32 mouse cellular contexts compared by ENCODE assay signal in genomic region chr9:121568451-121568850, GRCm38 (mm10).
DNase-seq lines count a peak whose midpoint lies in the region; ATAC-seq and TF ChIP-seq lines count a peak whose summit lies in the region.
"Had no signal": no experiment of that assay in that cellular context is flagged by ENCODE, and none has a peak within 500 bp of the region (broad histone marks: within the 10 kb centered on the region; RNA-seq: fewer than 3 reads in every experiment).

No protein-coding gene starts in this region.

- H3K4me2 ChIP-seq in limb, embryonic 14.5 days (replicated peaks; ENCODE audit: low read depth, low read length, severe bottlenecking), result no peak overlapping the region
- no peak overlapping the region for H3K4me2 ChIP-seq in intestine, embryonic 16.5 days (ENCODE audit: low read depth, low read length)
- H3K4me2 ChIP-seq: embryonic facial prominence, embryonic 13.5 days; forebrain, embryonic 13.5 days; heart, embryonic 12.5 days; heart, embryonic 15.5 days; hindbrain, embryonic 13.5 days had no signal

- H3K4me1 ChIP-seq in limb, embryonic 14.5 days (ENCODE audit: control insufficient read depth, insufficient read depth, low read length), result no peaks in the 10 kb centered on the region
- no peaks in the 10 kb centered on the region for H3K4me1 ChIP-seq in limb, embryonic 10.5 days
- no peaks in the 10 kb centered on the region for H3K4me1 ChIP-seq in intestine, embryonic 16.5 days (ENCODE audit: control insufficient read depth, insufficient read depth, low read length)
- H3K4me1 ChIP-seq: embryonic facial prominence, embryonic 10.5 days; embryonic facial prominence, embryonic 13.5 days; forebrain, embryonic 13.5 days; heart, embryonic 12.5 days; heart, embryonic 15.5 days; hindbrain, embryonic 13.5 days had no signal

- TF ChIP-seq POLR2A in limb, embryonic 14.5 days (IDR thresholded peaks at IDR 0.05; ENCODE audit: borderline replicate concordance, extremely low read depth, insufficient read depth, insufficient read length), result no peak

- no peaks in the 10 kb centered on the region for H3K27me3 ChIP-seq in limb, embryonic 14.5 days (ENCODE audit: control insufficient read depth, insufficient read depth, low read length)
- no peaks in the 10 kb centered on the region for H3K27me3 ChIP-seq in limb, embryonic 10.5 days (ENCODE audit: low read depth, poor library complexity, severe bottlenecking)
- no peaks in the 10 kb centered on the region for H3K27me3 ChIP-seq in C2C12 (ENCODE audit: control insufficient read depth, insufficient read depth, insufficient read length)
- H3K27me3 ChIP-seq in intestine, embryonic 16.5 days (replicated peaks; ENCODE audit: control insufficient read depth, insufficient read depth, low read length), result no peaks in the 10 kb centered on the region
- H3K27me3 ChIP-seq: embryonic facial prominence, embryonic 13.5 days; forebrain, embryonic 13.5 days; heart, embryonic 12.5 days; heart, embryonic 15.5 days; hindbrain, embryonic 13.5 days had no signal

- no peak for TF ChIP-seq CTCF in C2C12 (IDR thresholded peaks at IDR 0.05; ENCODE audit: control insufficient read depth, insufficient read depth, insufficient read length)
- TF ChIP-seq CTCF in left cerebral cortex, adult 2 months (IDR thresholded peaks at IDR 0.05), result no peak

- ATAC-seq in limb, embryonic 14.5 days (ENCODE audit: low FRiP score, low read depth), result no peak
- ATAC-seq in intestine, embryonic 16.5 days, result peak; percentile 49
- ATAC-seq in granulocyte monocyte progenitor cell, adult 5-6 weeks (replicated peaks; ENCODE audit: poor library complexity, severe bottlenecking), result no peak
- no peak for ATAC-seq in megakaryocyte progenitor cell, adult 5-6 weeks (replicated peaks; ENCODE audit: poor library complexity)
- ATAC-seq: activated CD4-positive, CD25-positive, alpha-beta regulatory T cell, adult 4 months; CD4-positive, CD25-positive, alpha-beta regulatory T cell, adult 4 months; forebrain, embryonic 13.5 days; forebrain, embryonic 16.5 days; hindbrain, embryonic 16.5 days had no signal

- H3K9me3 ChIP-seq in limb, embryonic 14.5 days (ENCODE audit: control insufficient read depth, low read length), result no peaks in the 10 kb centered on the region
- H3K9me3 ChIP-seq in limb, embryonic 10.5 days (replicated peaks), result no peaks in the 10 kb centered on the region
- peaks cover 3% of the 10 kb centered on the region; the same call in 1 of the 2 replicates for H3K9me3 ChIP-seq in intestine, embryonic 16.5 days (ENCODE audit: control insufficient read depth, low read length)
- H3K9me3 ChIP-seq: embryonic facial prominence, embryonic 10.5 days; forebrain, embryonic 10.5 days; forebrain, embryonic 13.5 days; heart, embryonic 12.5 days; heart, embryonic 15.5 days; hindbrain, embryonic 10.5 days; hindbrain, embryonic 13.5 days had no signal

- DNase-seq in limb, embryonic 14.5 days (ENCODE audit: low spot score), result peak; percentile 12
- no peak for DNase-seq in limb, embryonic 10.5 days (ENCODE audit: low spot score)
- peak; percentile 60 for DNase-seq in adipocyte (ENCODE audit: low spot score)
- DNase-seq in left cerebral cortex, adult 2 months (ENCODE audit: extremely low spot score in 1 of 2, low spot score in 2 of 2), result no peak
- DNase-seq: adrenal gland, adult 2 months; adrenal gland, postnatal 14 days; cerebellum, adult 11 months; cerebellum, adult 2 months; cerebellum, adult 9-11 months; cerebellum, postnatal 36 days; embryo, embryonic 11 days; gastrocnemius, postnatal 14 days; heart, postnatal 10 days; heart, postnatal 36 days; kidney, adult 11 months had no signal

- H3K36me3 ChIP-seq in limb, embryonic 14.5 days (ENCODE audit: control insufficient read depth, insufficient read depth, low read length), result no peaks in the 10 kb centered on the region
- H3K36me3 ChIP-seq in limb, embryonic 10.5 days, result no peaks in the 10 kb centered on the region
- no peaks in the 10 kb centered on the region for H3K36me3 ChIP-seq in C2C12 (ENCODE audit: control insufficient read depth, insufficient read depth)
- no peaks in the 10 kb centered on the region for H3K36me3 ChIP-seq in intestine, embryonic 16.5 days (ENCODE audit: control insufficient read depth, insufficient read depth, low read length)
- H3K36me3 ChIP-seq: embryonic facial prominence, embryonic 10.5 days; embryonic facial prominence, embryonic 13.5 days; forebrain, embryonic 10.5 days; heart, embryonic 12.5 days; heart, embryonic 15.5 days; hindbrain, embryonic 10.5 days; hindbrain, embryonic 13.5 days had no signal

- intact Hi-C loops in left cerebral cortex, adult 2 months (cut with DNase I), result no loop called here

- H3K79me3 ChIP-seq in C2C12 (ENCODE audit: low read depth), result no peaks in the 10 kb centered on the region

- H3K4me3 ChIP-seq in limb, embryonic 14.5 days (replicated peaks; ENCODE audit: low read length), result no peak overlapping the region
- H3K4me3 ChIP-seq in limb, embryonic 10.5 days, result no peak overlapping the region
- H3K4me3 ChIP-seq in C2C12 (ENCODE audit: insufficient read depth, poor library complexity, severe bottlenecking), result no peak overlapping the region
- H3K4me3 ChIP-seq in intestine, embryonic 16.5 days (ENCODE audit: low read length), result no peak overlapping the region
- no peak overlapping the region for H3K4me3 ChIP-seq in left cerebral cortex, adult 2 months
- H3K4me3 ChIP-seq: embryonic facial prominence, embryonic 10.5 days; embryonic facial prominence, embryonic 13.5 days; erythroblast, embryonic 14.5 days; forebrain, embryonic 10.5 days; forebrain, embryonic 13.5 days; heart, embryonic 12.5 days; heart, embryonic 15.5 days; hindbrain, embryonic 10.5 days; hindbrain, embryonic 13.5 days had no signal

- H3K79me2 ChIP-seq in C2C12 (ENCODE audit: control insufficient read depth, insufficient read depth), result no peaks in the 10 kb centered on the region

- WGBS in limb, embryonic 14.5 days, result 0% methylated on average over 1 of the region's 1 CpGs
- WGBS in limb, embryonic 10.5 days, result 11% methylated on average over 1 of the region's 1 CpGs
- 7% methylated on average over 1 of the region's 1 CpGs for WGBS in intestine, embryonic 16.5 days

- no peak overlapping the region for H3ac ChIP-seq in C2C12 (ENCODE audit: control insufficient read depth, insufficient read length, low read depth)

- H3K27ac ChIP-seq in limb, embryonic 14.5 days (replicated peaks; ENCODE audit: low read depth, low read length), result no peak overlapping the region
- H3K27ac ChIP-seq in limb, embryonic 10.5 days, result no peak overlapping the region
- no peak overlapping the region for H3K27ac ChIP-seq in intestine, embryonic 16.5 days (ENCODE audit: low read length)
- no peak overlapping the region for H3K27ac ChIP-seq in left cerebral cortex, adult 2 months
- H3K27ac ChIP-seq: embryonic facial prominence, embryonic 10.5 days; embryonic facial prominence, embryonic 13.5 days; forebrain, embryonic 10.5 days; forebrain, embryonic 13.5 days; heart, embryonic 15.5 days; hindbrain, embryonic 10.5 days; hindbrain, embryonic 13.5 days had no signal

- H3K9ac ChIP-seq in limb, embryonic 14.5 days (ENCODE audit: low read depth, low read length, severe bottlenecking), result no peak overlapping the region
- H3K9ac ChIP-seq in intestine, embryonic 16.5 days (ENCODE audit: low read depth, low read length), result no peak overlapping the region
- H3K9ac ChIP-seq: embryonic facial prominence, embryonic 13.5 days; forebrain, embryonic 13.5 days; heart, embryonic 12.5 days; heart, embryonic 15.5 days; hindbrain, embryonic 13.5 days had no signal

TF ChIP-seq in C2C12, 6 proteins besides CTCF, POLR2A, EP300 and RAD21:
- TF ChIP-seq CEBPB (IDR thresholded peaks at IDR 0.05; ENCODE audit: low read depth) (peak; percentile 11), USF1 (IDR thresholded peaks at IDR 0.05; ENCODE audit: low read depth) (no peak), FOSL1 (IDR thresholded peaks at IDR 0.05; ENCODE audit: insufficient read depth, low read length, poor library complexity, severe bottlenecking) (no peak), MYOG (IDR thresholded peaks at IDR 0.05; ENCODE audit: control insufficient read depth, extremely low read depth, insufficient read length) (no peak)

Comparison
In these comparisons a context has a peak if more than half of its experiments do, and no peak if none do; other contexts are left out.
1. DNase-seq: peak in limb, embryonic 14.5 days (single experiment) and adipocyte (single experiment); none in limb, embryonic 10.5 days (single experiment) and left cerebral cortex, adult 2 months (0 of 2).